Mouse (Mus musculus) ovary, postnatal 36 days (tissue): ENCODE results near the gene Fthl17e.
A peak's percentile ranks its signal among the peaks of the same experiment; 100 is the strongest.
"Not testable (repeated sequence)": the region's sequence is repeated elsewhere in the genome, so short reads cannot be mapped to it uniquely, and the experiment has no call there.

Experiments used
- DNase-seq: peaks from one replicate; pipeline ENCODE4 v3.0.0; 2022; ENCODE audit warnings: low spot score, mixed read lengths

The Fthl17e gene

GRCm38 (mm10) chrX:9033193-9033592, at the start of gene Fthl17e:
Fthl17e (plus strand) TSS chrX:9033493.
- DNase-seq = not testable (repeated sequence)

- DNase-seq = not testable (repeated sequence)
Observed at GRCm38 (mm10) chrX:8986655-8987054, 46.6 kb upstream of the Fthl17e start, which contains the start of gene Fthl17d. Fthl17d (minus strand) TSS chrX:8986755.

- DNase-seq = no peak
Observed at GRCm38 (mm10) chrX:9016079-9016478, 17.2 kb upstream of the Fthl17e start.

- no peak for DNase-seq
Observed at GRCm38 (mm10) chrX:9019481-9019880, 13.8 kb upstream of the Fthl17e start.

- DNase-seq = not testable (repeated sequence)
Observed at GRCm38 (mm10) chrX:9041611-9042010, 8.3 kb downstream of the Fthl17e start.

- DNase-seq = peak; percentile 82
Observed at GRCm38 (mm10) chrX:9060952-9061351, 27.7 kb downstream of the Fthl17e start.

GRCm38 (mm10) chrX:9062101-9062500, 28.8 kb downstream of the Fthl17e start:
- DNase-seq = no peak

GRCm38 (mm10) chrX:9062715-9063114, 29.4 kb downstream of the Fthl17e start, which contains the start of gene Fthl17f:
Fthl17f (plus strand) TSS chrX:9063015.
- not testable (repeated sequence) for DNase-seq

GRCm38 (mm10) chrX:9077699-9078098, 44.4 kb downstream of the Fthl17e start:
- peak; percentile 46 for DNase-seq
